Mouse (Mus musculus) limb, embryonic 11.5 days (tissue): ENCODE measurements around the gene Shld1. TPM values are rescaled to one million over a fixed set of nuclear protein-coding genes. Genes with fewer than 3 reads are reported as not detected.
A peak's percentile ranks its signal among the peaks of the same experiment; 100 is the strongest.

Source experiments
- ATAC-seq: fragments of 200-750 bp; cut with Nextera tagmentation; 2 replicates; pipeline ENCODE4 v1.8.0; 2017; ENCODE audit warnings: low read depth; ENCODE audit not compliant: insufficient number of reproducible peaks, low FRiP score, low TSS enrichment
- DNase-seq: peaks from one replicate; pipeline ENCODE4 v3.0.0-alpha.2; 2015; ENCODE audit warnings: low spot score
- H3K27ac ChIP-seq: fragments of 300-500 bp; sonication (generic); replicated peaks from 2 replicates; pipeline ENCODE4 v1.5.1; 2014; ENCODE audit warnings: low read depth, mild to moderate bottlenecking, low read length
- H3K27me3 ChIP-seq: fragments of 300-500 bp; sonication (generic); 2 replicates; pipeline ENCODE4 v1.6.1; 2014; ENCODE audit warnings: mild to moderate bottlenecking, low read length, mixed read lengths; ENCODE audit not compliant: control insufficient read depth, insufficient read depth
- H3K36me3 ChIP-seq: fragments of 300-500 bp; sonication (generic); 2 replicates; pipeline ENCODE4 v1.6.1; 2014; ENCODE audit warnings: mild to moderate bottlenecking, low read length, moderate library complexity, mixed read lengths; ENCODE audit not compliant: control insufficient read depth, insufficient read depth
- H3K4me1 ChIP-seq: fragments of 300-500 bp; sonication (generic); 2 replicates; pipeline ENCODE4 v1.6.1; 2014; ENCODE audit warnings: low read length, mixed read lengths; ENCODE audit not compliant: control insufficient read depth, insufficient read depth
- H3K4me2 ChIP-seq: fragments of 300-500 bp; sonication (generic); 2 replicates; pipeline ENCODE4 v1.6.1; 2014; ENCODE audit warnings: low read depth, mild to moderate bottlenecking, moderate library complexity; ENCODE audit not compliant: severe bottlenecking
- H3K4me3 ChIP-seq: fragments of 300-500 bp; sonication (generic); 2 replicates; pipeline ENCODE4 v1.5.1; 2014; ENCODE audit warnings: low read depth, low read length
- H3K9ac ChIP-seq: fragments of 300-500 bp; sonication (generic); 2 replicates; pipeline ENCODE4 v1.6.1; 2014; ENCODE audit warnings: mild to moderate bottlenecking, low read length
- H3K9me3 ChIP-seq: fragments of 300-500 bp; sonication (generic); 2 replicates; pipeline ENCODE4 v1.6.1; 2016; ENCODE audit warnings: low read length; ENCODE audit not compliant: control insufficient read depth
- WGBS: fragments of 180-500 bp; shearing (Covaris S2); extraction: QIAGEN DNeasy Blood & Tissue Kit; methylation state at CpG from one replicate; pipeline ENCODE4 v1.1.7; 2014; 5-methylcytosine and 5-hydroxymethylcytosine counted together
- polyA plus RNA-seq: library from polyadenylated mRNA; unstranded; fragments of >200 nt; fragmentation: Nextera tagmentation; extraction: Ambion mirVana; gene quantifications from 2 replicates; pipeline ENCODE4 v1.2.1, GENCODE M21; 2014

Gene Shld1
- polyA plus RNA-seq, 1 experiment from 2014 or later, result 17.2 TPM

- Histone ChIP-seq H3K27ac (no peak overlapping the region), H3K36me3 (no peaks in the 10 kb centered on the region), H3K9me3 (no peaks in the 10 kb centered on the region), H3K4me2 (no peak overlapping the region), H3K4me1 (no peaks in the 10 kb centered on the region), H3K9ac (no peak overlapping the region), H3K4me3 (no peak overlapping the region), H3K27me3 (no peaks in the 10 kb centered on the region)
- DNase-seq (no peak), ATAC-seq (no peak)
- 87% methylated on average over 5 of the region's 5 CpGs for WGBS
These were observed 10.5 kb downstream of the Shld1 start for GRCm38 (mm10) chr2:132697256-132697655.

GRCm38 (mm10) chr2:132697695-132698094 is 11.0 kb downstream of the Shld1 start:
- DNase-seq (no peak), ATAC-seq (no peak)
- Histone ChIP-seq H3K9ac (no peak overlapping the region), H3K4me3 (no peak overlapping the region), H3K4me2 (no peak overlapping the region), H3K4me1 (no peaks in the 10 kb centered on the region), H3K27me3 (no peaks in the 10 kb centered on the region), H3K27ac (no peak overlapping the region), H3K9me3 (no peaks in the 10 kb centered on the region), H3K36me3 (no peaks in the 10 kb centered on the region)
- WGBS, result 44% methylated on average over 7 of the region's 7 CpGs

GRCm38 (mm10) chr2:132698420-132698819 is 11.7 kb downstream of the Shld1 start:
- no peak overlapping the region for H3K9ac ChIP-seq
- no peaks in the 10 kb centered on the region for H3K9me3 ChIP-seq
- no peak overlapping the region for H3K4me3 ChIP-seq
- no peaks in the 10 kb centered on the region for H3K36me3 ChIP-seq
- WGBS, result 80% methylated on average over 6 of the region's 6 CpGs
- no peak overlapping the region for H3K4me2 ChIP-seq
- no peak overlapping the region for H3K27ac ChIP-seq
- H3K4me1 ChIP-seq, result no peaks in the 10 kb centered on the region
- ATAC-seq (no peak), DNase-seq (no peak)
- no peaks in the 10 kb centered on the region for H3K27me3 ChIP-seq

GRCm38 (mm10) chr2:132700921-132701320 is 14.2 kb downstream of the Shld1 start:
- Histone ChIP-seq H3K4me2 (no peak overlapping the region), H3K27me3 (no peaks in the 10 kb centered on the region), H3K9me3 (no peaks in the 10 kb centered on the region), H3K36me3 (no peaks in the 10 kb centered on the region), H3K4me3 (no peak overlapping the region), H3K27ac (no peak overlapping the region), H3K9ac (no peak overlapping the region), H3K4me1 (no peaks in the 10 kb centered on the region)
- no peak for ATAC-seq
- 97% methylated on average over 4 of the region's 4 CpGs for WGBS
- DNase-seq, result no peak

GRCm38 (mm10) chr2:132701451-132701886 is 14.7 kb downstream of the Shld1 start:
- Histone ChIP-seq H3K27me3 (no peaks in the 10 kb centered on the region), H3K9me3 (no peaks in the 10 kb centered on the region), H3K36me3 (no peaks in the 10 kb centered on the region), H3K27ac (no peak overlapping the region), H3K9ac (no peak overlapping the region), H3K4me3 (no peak overlapping the region), H3K4me2 (no peak overlapping the region), H3K4me1 (no peaks in the 10 kb centered on the region)
- WGBS, result 24% methylated on average over 7 of the region's 7 CpGs
- peak; percentile 82 for DNase-seq
- 0 out of 2 replicates have a peak, but pooled peaks have one; percentile 60 for ATAC-seq

- Histone ChIP-seq H3K27ac (no peak overlapping the region), H3K4me3 (no peak overlapping the region), H3K9ac (no peak overlapping the region), H3K27me3 (no peaks in the 10 kb centered on the region), H3K4me2 (no peak overlapping the region), H3K4me1 (no peaks in the 10 kb centered on the region), H3K36me3 (no peaks in the 10 kb centered on the region), H3K9me3 (no peaks in the 10 kb centered on the region)
- 87% methylated on average over 10 of the region's 10 CpGs for WGBS
- ATAC-seq (no peak), DNase-seq (no peak)
These were observed 18.7 kb downstream of the Shld1 start for GRCm38 (mm10) chr2:132705251-132705992.

GRCm38 (mm10) chr2:132706309-132706708 is 19.6 kb downstream of the Shld1 start:
- Histone ChIP-seq H3K4me2 (no peak overlapping the region), H3K4me3 (no peak overlapping the region), H3K9me3 (no peaks in the 10 kb centered on the region), H3K27me3 (no peaks in the 10 kb centered on the region), H3K4me1 (no peaks in the 10 kb centered on the region), H3K9ac (no peak overlapping the region), H3K27ac (no peak overlapping the region), H3K36me3 (no peaks in the 10 kb centered on the region)
- ATAC-seq, result no peak
- 94% methylated on average over 3 of the region's 3 CpGs for WGBS
- DNase-seq, result no peak

GRCm38 (mm10) chr2:132710488-132710887 is 23.8 kb downstream of the Shld1 start:
- no peaks in the 10 kb centered on the region for H3K27me3 ChIP-seq
- no peak overlapping the region for H3K4me3 ChIP-seq
- 73% methylated on average over 2 of the region's 2 CpGs for WGBS
- no peaks in the 10 kb centered on the region for H3K9me3 ChIP-seq
- DNase-seq (no peak), ATAC-seq (no peak)
- no peak overlapping the region for H3K4me2 ChIP-seq
- H3K9ac ChIP-seq, result no peak overlapping the region
- H3K36me3 ChIP-seq, result no peaks in the 10 kb centered on the region
- H3K4me1 ChIP-seq, result no peaks in the 10 kb centered on the region
- no peak overlapping the region for H3K27ac ChIP-seq

GRCm38 (mm10) chr2:132712061-132712460 is 25.3 kb downstream of the Shld1 start:
- H3K9me3 ChIP-seq, result no peaks in the 10 kb centered on the region
- no peak overlapping the region for H3K9ac ChIP-seq
- no peak overlapping the region for H3K4me2 ChIP-seq
- no peaks in the 10 kb centered on the region for H3K4me1 ChIP-seq
- no peaks in the 10 kb centered on the region for H3K36me3 ChIP-seq
- H3K27me3 ChIP-seq, result no peaks in the 10 kb centered on the region
- ATAC-seq (no peak), DNase-seq (no peak)
- WGBS, result 89% methylated on average over 8 of the region's 8 CpGs
- H3K4me3 ChIP-seq, result no peak overlapping the region
- H3K27ac ChIP-seq, result no peak overlapping the region
